Mouse (Mus musculus) heart, adult 9 months (tissue): ENCODE measurements at regions not wholly inside any gene's neighbourhood (a gene's known extent, or its start where the extent isn't known, plus 50 kb on each side); places are given as distances from the start of the nearest gene placed in this dataset.
A peak's percentile ranks its signal among the peaks of the same experiment; 100 is the strongest.

Source experiments
- DNase-seq, 2 experiments: peaks; one replicate each; pipeline ENCODE4 v3.0.0; 2022; ENCODE audit warnings: low spot score in 2 of 2

GRCm38 (mm10) chr5:147794711-147795532, 65.3 kb upstream of the Pomp start:
- peak; percentile 16 to 39 for DNase-seq

GRCm38 (mm10) chr5:147793059-147793458, 67.2 kb upstream of the Pomp start:
- DNase-seq: no peak

GRCm38 (mm10) chr5:147792638-147793037, 66.8 kb upstream of the Flt1 start:
- no peak for DNase-seq

GRCm38 (mm10) chr5:147791121-147791520, 65.3 kb upstream of the Flt1 start:
- no peak for DNase-seq

GRCm38 (mm10) chr5:147788496-147788895, 62.7 kb upstream of the Flt1 start:
- no peak for DNase-seq

GRCm38 (mm10) chr5:147786857-147787256, 61.0 kb upstream of the Flt1 start:
- DNase-seq: no peak

GRCm38 (mm10) chr5:147784159-147784558, 58.3 kb upstream of the Flt1 start:
- DNase-seq: no peak

GRCm38 (mm10) chr5:147783476-147783875, 57.7 kb upstream of the Flt1 start:
- no peak for DNase-seq

GRCm38 (mm10) chr5:147782761-147783160, 57.0 kb upstream of the Flt1 start:
- no peak for DNase-seq

GRCm38 (mm10) chr5:147782241-147782681, 56.5 kb upstream of the Flt1 start:
- no peak for DNase-seq

GRCm38 (mm10) chr5:147781215-147781614, 55.4 kb upstream of the Flt1 start:
- no peak for DNase-seq

GRCm38 (mm10) chr5:147778557-147778956, 52.7 kb upstream of the Flt1 start:
- no peak for DNase-seq
